ENCODE assay signal across 9 mouse cellular contexts in genomic region chr8:121729754-121730153, GRCm38 (mm10). TPM values are rescaled to one million over a fixed set of nuclear protein-coding genes. Genes with fewer than 3 reads are reported as not detected.
A peak's percentile ranks its signal among the peaks of the same experiment; 100 is the strongest.
DNase-seq lines count a peak whose midpoint lies in the region; ATAC-seq lines count a peak whose summit lies in the region.
"Had no signal": no experiment of that assay in that cellular context is flagged by ENCODE, and none has a peak within 500 bp of the region (broad histone marks: within the 10 kb centered on the region; RNA-seq: fewer than 3 reads in every experiment).

No protein-coding gene starts in this region.

- peaks cover 17% of the 10 kb centered on the region for H3K4me1 ChIP-seq in heart, embryonic 12.5 days (replicated peaks)
- peaks cover 29% of the 10 kb centered on the region for H3K4me1 ChIP-seq in hindbrain, embryonic 10.5 days (replicated peaks)
- H3K4me1 ChIP-seq in midbrain, embryonic 12.5 days, result peaks cover 18% of the 10 kb centered on the region

- H3K4me2 ChIP-seq in heart, embryonic 12.5 days, result peak overlapping the region; percentile 84
- peak overlapping the region; percentile 78 for H3K4me2 ChIP-seq in midbrain, embryonic 12.5 days (replicated peaks)

- no peak for DNase-seq in heart, postnatal 14 days
- DNase-seq in brain, adult 2 months (ENCODE audit: low read depth, low spot score), result peak; percentile 50
- DNase-seq in hindbrain, embryonic 10.5 days (ENCODE audit: low spot score), result peak; percentile 31
- DNase-seq in adrenal gland, adult 2 months, result no peak
- no peak for DNase-seq in gastrocnemius, adult 8-10 months (ENCODE audit: low spot score in 2 of 2)
- no peak for DNase-seq in kidney, adult 18-20 months

- no peak for ATAC-seq in heart, embryonic 12.5 days (ENCODE audit: insufficient number of reproducible peaks, low FRiP score)
- peak; percentile 54; the same call in 1 of the 2 replicates for ATAC-seq in midbrain, embryonic 12.5 days (ENCODE audit: low FRiP score, low read depth)

- peak overlapping the region; percentile 60 for H3K4me3 ChIP-seq in heart, embryonic 12.5 days
- H3K4me3 ChIP-seq in hindbrain, embryonic 10.5 days, result peak overlapping the region; percentile 61
- H3K4me3 ChIP-seq in midbrain, embryonic 12.5 days, result peak overlapping the region; percentile 62
- H3K4me3 ChIP-seq: megakaryocyte, embryonic 14.5 days had no signal

- intact Hi-C loops in heart, postnatal 14 days (cut with DNase I), result loop anchor here (10.0 kb wide), 1 partner anchor 195 kb away; no protein-coding TSS in a partner anchor

- H3K27me3 ChIP-seq in heart, embryonic 12.5 days (replicated peaks), result peaks cover 85% of the 10 kb centered on the region
- H3K27me3 ChIP-seq in hindbrain, embryonic 10.5 days (ENCODE audit: insufficient read depth, poor library complexity, severe bottlenecking), result peaks cover 68% of the 10 kb centered on the region
- H3K27me3 ChIP-seq in midbrain, embryonic 12.5 days, result peaks cover 69% of the 10 kb centered on the region

- no peak overlapping the region for H3K27ac ChIP-seq in heart, embryonic 12.5 days (ENCODE audit: poor library complexity, severe bottlenecking)
- H3K27ac ChIP-seq in hindbrain, embryonic 10.5 days, result peak overlapping the region; percentile 59; the same call in 1 of the 2 replicates
- H3K27ac ChIP-seq in midbrain, embryonic 12.5 days (replicated peaks), result no peak overlapping the region

- WGBS in heart, embryonic 12.5 days, result 1% methylated on average over 48 of the region's 54 CpGs
- WGBS in hindbrain, embryonic 10.5 days, result 6% methylated on average over 49 of the region's 54 CpGs
- under 1% methylated on average over 44 of the region's 54 CpGs for WGBS in midbrain, embryonic 12.5 days

- no peaks in the 10 kb centered on the region for H3K36me3 ChIP-seq in heart, embryonic 12.5 days
- H3K36me3 ChIP-seq in hindbrain, embryonic 10.5 days, result no peaks in the 10 kb centered on the region
- H3K36me3 ChIP-seq in midbrain, embryonic 12.5 days, result no peaks in the 10 kb centered on the region

- H3K9ac ChIP-seq in heart, embryonic 12.5 days, result no peak overlapping the region
- H3K9ac ChIP-seq in midbrain, embryonic 12.5 days (replicated peaks), result peak overlapping the region; percentile 71

- peaks cover 5% of the 10 kb centered on the region for H3K9me3 ChIP-seq in heart, embryonic 12.5 days (replicated peaks)
- H3K9me3 ChIP-seq in hindbrain, embryonic 10.5 days, result peaks cover 7% of the 10 kb centered on the region; the same call in 1 of the 2 replicates
- H3K9me3 ChIP-seq in midbrain, embryonic 12.5 days, result no peaks in the 10 kb centered on the region

RNA-seq across cellular contexts. Expression of gene Jph3, which starts 0.3 kb away (rescaled TPM):
- polyA plus RNA-seq in heart, embryonic 12.5 days (2016; fragmentation: Nextera tagmentation; extraction: Ambion mirVana), result 0.27 and 0.31 TPM in 2 replicates
- not detected for total RNA-seq in heart, postnatal 14 days (2021)
- polyA plus RNA-seq in hindbrain, embryonic 10.5 days (2016; fragmentation: Nextera tagmentation; extraction: Ambion mirVana), result 10.1 and 22.4 TPM in 2 replicates
- 35.8 and 39.1 TPM in 2 replicates for polyA plus RNA-seq in midbrain, embryonic 12.5 days (2016; fragmentation: Nextera tagmentation; extraction: Ambion mirVana)
- total RNA-seq in adrenal gland, adult 2 months (2021), result 1 to 10 TPM; 1.6 to 2.2 TPM
- polyA plus RNA-seq in adrenal gland, adult 2 months (2012; rRNA removed), result 3.1 TPM in 2 replicates
- not detected for total RNA-seq in gastrocnemius, adult 8-10 months (2022)

Comparison
In these comparisons a context has a peak if more than half of its experiments do, and no peak if none do; other contexts are left out.
1. DNase-seq: peak in brain, adult 2 months (single experiment) and hindbrain, embryonic 10.5 days (single experiment); none in heart, postnatal 14 days (0 of 2), adrenal gland, adult 2 months (single experiment), gastrocnemius, adult 8-10 months (0 of 2) and kidney, adult 18-20 months (single experiment).
2. Peak in every context shown above with its lines, with median percentiles within 50 percentile points of each other: H3K4me3 ChIP-seq.